Mouse (Mus musculus) E14TG2a.4 (cell line): ENCODE data around the gene Suz12.
"Not testable (repeated sequence)": the region's sequence is repeated elsewhere in the genome, so short reads cannot be mapped to it uniquely, and the experiment has no call there.

ENCODE experiments used
- H3K27me3 ChIP-seq: 2 replicates; pipeline ENCODE4 v1.6.1; 2014; ENCODE audit warnings: low read length, control low read depth; ENCODE audit not compliant: insufficient read depth
- H3K36me3 ChIP-seq: 2 replicates; pipeline ENCODE4 v1.6.1; 2014; ENCODE audit warnings: low read length, control low read depth; ENCODE audit not compliant: insufficient read depth
- H3K4me1 ChIP-seq: replicated peaks from 2 replicates; pipeline ENCODE4 v1.6.1; 2014; ENCODE audit warnings: low read depth, low read length, control low read depth
- H3K4me3 ChIP-seq: replicated peaks from 2 replicates; pipeline ENCODE4 v1.5.1; 2014; ENCODE audit warnings: mild to moderate bottlenecking, low read length
- H3K9me3 ChIP-seq: 2 replicates; pipeline ENCODE4 v1.6.1; 2014; ENCODE audit warnings: low read length, control low read depth
- CTCF ChIP-seq: conservative IDR thresholded peaks from 2 replicates; pipeline ENCODE4 v1.5.1; 2014; ENCODE audit warnings: low read length
- NANOG ChIP-seq: IDR thresholded peaks from 2 replicates; pipeline ENCODE4 v1.6.1; 2014; ENCODE audit warnings: borderline replicate concordance, low read length, mixed read lengths
- POU5F1 ChIP-seq: IDR thresholded peaks from 2 replicates; pipeline ENCODE4 v1.6.1; 2014; ENCODE audit warnings: low read length, borderline replicate concordance

Suz12 gene

GRCm38 (mm10) chr11:79965896-79966295 lies 27.0 kb upstream of the Suz12 start:
- Histone ChIP-seq H3K27me3 (no peaks in the 10 kb centered on the region), H3K4me3 (no peak overlapping the region), H3K4me1 (peaks cover 22% of the 10 kb centered on the region), H3K36me3 (peaks cover under 1% of the 10 kb centered on the region; the same call in 1 of the 2 replicates), H3K9me3 (no peaks in the 10 kb centered on the region)
- no peak for TF ChIP-seq POU5F1
- no peak for TF ChIP-seq CTCF

GRCm38 (mm10) chr11:79967752-79968151 lies 25.2 kb upstream of the Suz12 start:
- no peaks in the 10 kb centered on the region for H3K36me3 ChIP-seq
- H3K27me3 ChIP-seq, result no peaks in the 10 kb centered on the region
- H3K4me1 ChIP-seq, result peaks cover 19% of the 10 kb centered on the region
- no peak overlapping the region for H3K4me3 ChIP-seq
- no peak for TF ChIP-seq NANOG
- TF ChIP-seq CTCF, result no peak
- TF ChIP-seq POU5F1, result no peak
- H3K9me3 ChIP-seq, result no peaks in the 10 kb centered on the region

GRCm38 (mm10) chr11:79973133-79973532 lies 19.8 kb upstream of the Suz12 start:
- Histone ChIP-seq H3K4me3 (peak overlapping the region; percentile 80), H3K9me3 (peaks cover 21% of the 10 kb centered on the region), H3K4me1 (peaks cover 32% of the 10 kb centered on the region), H3K36me3 (no peaks in the 10 kb centered on the region), H3K27me3 (peaks cover 8% of the 10 kb centered on the region)
- TF ChIP-seq NANOG (no peak), CTCF (no peak), POU5F1 (no peak)

- Histone ChIP-seq H3K4me1 (peaks cover 31% of the 10 kb centered on the region), H3K4me3 (peak overlapping the region; percentile 80)
Observed at GRCm38 (mm10) chr11:79973626-79974476, 19.1 kb upstream of the Suz12 start.

GRCm38 (mm10) chr11:79975377-79975776 lies 17.5 kb upstream of the Suz12 start:
- H3K36me3 ChIP-seq, result no peaks in the 10 kb centered on the region
- peak overlapping the region; percentile 80 for H3K4me3 ChIP-seq
- H3K27me3 ChIP-seq, result peaks cover 8% of the 10 kb centered on the region
- peaks cover 26% of the 10 kb centered on the region for H3K9me3 ChIP-seq
- peaks cover 45% of the 10 kb centered on the region for H3K4me1 ChIP-seq
- peak; percentile 35; the same call in 1 of the 2 replicates for TF ChIP-seq NANOG
- no peak for TF ChIP-seq CTCF

More at GRCm38 (mm10) chr11:79973626-79974476, 19.1 kb upstream of the Suz12 start:
- no peaks in the 10 kb centered on the region for H3K36me3 ChIP-seq
- TF ChIP-seq POU5F1, result no peak
- TF ChIP-seq CTCF, result no peak
- TF ChIP-seq NANOG, result no peak
- H3K9me3 ChIP-seq, result peaks cover 26% of the 10 kb centered on the region
- H3K27me3 ChIP-seq, result peaks cover 8% of the 10 kb centered on the region

GRCm38 (mm10) chr11:79976222-79976621 lies 16.7 kb upstream of the Suz12 start:
- peaks cover 8% of the 10 kb centered on the region for H3K27me3 ChIP-seq
- no peak for TF ChIP-seq CTCF
- no peak for TF ChIP-seq POU5F1
- no peak for TF ChIP-seq NANOG

GRCm38 (mm10) chr11:79976645-79977044 lies 16.3 kb upstream of the Suz12 start:
- H3K4me1 ChIP-seq, result peaks cover 58% of the 10 kb centered on the region
- H3K4me3 ChIP-seq, H3K36me3 ChIP-seq, H3K27me3 ChIP-seq: not testable (repeated sequence)
- H3K9me3 ChIP-seq, result peaks cover 26% of the 10 kb centered on the region

More at GRCm38 (mm10) chr11:79976222-79976621, 16.7 kb upstream of the Suz12 start:
- Histone ChIP-seq H3K4me1 (peaks cover 54% of the 10 kb centered on the region), H3K36me3 (no peaks in the 10 kb centered on the region), H3K9me3 (peaks cover 26% of the 10 kb centered on the region), H3K4me3 (no peak overlapping the region)

GRCm38 (mm10) chr11:79977061-79977460 lies 15.8 kb upstream of the Suz12 start:
- H3K4me3 ChIP-seq, H3K27me3 ChIP-seq, H3K36me3 ChIP-seq: not testable (repeated sequence)
- peaks cover 26% of the 10 kb centered on the region for H3K9me3 ChIP-seq
- peaks cover 62% of the 10 kb centered on the region for H3K4me1 ChIP-seq

GRCm38 (mm10) chr11:79977747-79978146 lies 15.2 kb upstream of the Suz12 start:
- Histone ChIP-seq H3K9me3 (peaks cover 26% of the 10 kb centered on the region), H3K4me1 (peaks cover 61% of the 10 kb centered on the region)
- H3K4me3 ChIP-seq, H3K36me3 ChIP-seq, H3K27me3 ChIP-seq: not testable (repeated sequence)
